Mouse (Mus musculus): ENCODE results near the gene Khdrbs1. TPM values are rescaled to one million over a fixed set of nuclear protein-coding genes. Genes with fewer than 3 reads are reported as not detected.

Gene Khdrbs1
- total and polyA plus RNA-seq, 3 experiments = 58.6 to 125 (median 67.4) TPM

DNA sequence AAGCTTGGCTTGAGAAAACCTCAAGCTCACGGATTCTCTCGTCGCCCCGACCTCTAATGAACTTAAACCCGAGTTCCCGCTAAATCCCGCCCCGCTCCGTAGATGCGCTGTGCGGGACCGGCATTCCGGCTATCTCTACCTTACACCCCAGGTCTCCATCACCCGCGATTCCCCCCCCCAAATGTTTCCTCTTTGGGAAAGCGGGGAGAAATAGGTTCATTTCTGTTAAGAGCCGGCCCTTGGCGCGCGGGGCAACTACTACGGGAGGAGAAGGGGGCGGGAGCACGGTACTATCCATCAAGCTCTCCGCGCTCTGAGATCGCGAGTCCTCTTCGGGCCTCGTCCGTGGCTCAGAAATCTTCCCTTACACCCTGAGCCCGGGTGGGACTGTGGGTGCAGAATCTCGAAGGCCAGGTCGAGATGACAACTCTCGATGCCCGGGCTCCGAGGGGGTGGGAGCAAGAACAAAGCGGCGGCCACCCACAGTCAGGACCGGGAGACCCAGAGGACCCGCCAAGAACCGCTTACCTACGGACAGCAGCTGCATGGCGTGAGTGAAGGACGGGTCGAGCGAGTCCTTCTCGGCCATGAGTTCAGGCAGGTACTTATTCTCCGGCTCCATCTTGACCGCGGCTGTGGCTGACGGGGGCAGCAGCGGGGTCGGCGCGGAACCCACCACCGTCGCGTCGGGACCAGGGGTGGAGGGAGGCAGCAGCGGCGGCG is 691 bp downstream of the Khdrbs1 start:
- TF ChIP-seq UBTF (IDR thresholded peaks at IDR 0.05; ENCODE audit: low read depth, low read length) (peak; percentile 5; the same call in 1 of the 2 replicates), SMC3 (IDR thresholded peaks at IDR 0.05; ENCODE audit: low read depth, low read length) (no peak)
- peak overlapping the region; percentile 82 for H3K9ac ChIP-seq (ENCODE audit: insufficient read depth, low read depth)
- no peaks in the 10 kb centered on the region for H3K9me3 ChIP-seq (replicated peaks; ENCODE audit: low read length)
- H3K4me1 ChIP-seq (ENCODE audit: control insufficient read depth in 1 of 2, insufficient read depth in 2 of 2) = peaks cover 3 to 41% of the 10 kb centered on the region in 2 experiments; a peak in 3 of 4 replicates
- peak; percentile 35 for DNase-seq (ENCODE audit: extremely low read depth)
- peaks cover 53% of the 10 kb centered on the region for H3K79me2 ChIP-seq (replicated peaks; ENCODE audit: control insufficient read depth, extremely low read depth, insufficient read depth, poor library complexity, severe bottlenecking)
- H3K27ac ChIP-seq (ENCODE audit: insufficient read depth, low read depth) = peak overlapping the region; percentile 85
- in situ Hi-C loops (cut with MboI; ENCODE audit: low pct_ligation_motif_present, low pct_unique_long_range_greater_than_20kb, low sequenced_read_pairs) = no loop called here
- H3K4me3 ChIP-seq (replicated peaks in 1 of 3; ENCODE audit: low read depth in 2 of 3, low read length in 2 of 3, poor library complexity in 1 of 3) = peak overlapping the region; percentile 87 to 99 (median 98)
- dilution Hi-C loops (cut with MboI; ENCODE audit: extremely low pct_ligation_motif_present, extremely low pct_unique_long_range_greater_than_20kb, low sequenced_read_pairs) = no loop called here
- H3K36me3 ChIP-seq (replicated peaks in 1 of 2; ENCODE audit: control insufficient read depth in 1 of 2, insufficient read depth in 1 of 2, low read length in 1 of 2) = peaks cover 0 to 21% of the 10 kb centered on the region in 2 experiments
- H3K27me3 ChIP-seq (replicated peaks) = no peaks in the 10 kb centered on the region
- H3K4me2 ChIP-seq (ENCODE audit: insufficient read depth, low read depth, poor library complexity, severe bottlenecking) = peak overlapping the region; percentile 92

DNA sequence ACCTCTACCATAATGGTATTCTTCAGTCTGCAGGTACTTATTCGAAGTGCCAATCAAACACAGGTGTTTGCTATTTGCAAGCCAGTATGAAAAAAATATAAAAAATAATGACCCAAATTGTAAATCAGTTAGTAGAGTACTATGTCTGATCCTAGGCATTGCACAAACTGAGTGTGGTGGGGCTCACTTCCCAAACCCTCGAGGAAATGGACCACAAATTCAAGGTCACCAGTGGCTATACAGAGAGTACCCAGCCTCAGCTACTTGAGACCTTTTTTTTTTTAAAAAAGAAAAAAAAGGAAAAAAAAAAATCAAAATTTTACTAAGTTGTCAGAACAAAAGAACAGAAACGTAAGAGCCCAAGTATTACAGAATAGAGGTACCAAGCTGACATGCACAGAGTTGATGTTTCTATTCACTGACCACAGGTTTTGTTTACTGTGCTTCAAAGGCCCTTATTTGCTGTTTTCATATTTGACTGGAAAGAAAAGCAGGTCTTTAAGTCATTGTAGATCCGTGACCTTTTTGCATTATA is 2.9 kb downstream of the Khdrbs1 start:
- Histone ChIP-seq H3K4me3 (replicated peaks in 1 of 3; ENCODE audit: low read depth in 2 of 3, low read length in 2 of 3, poor library complexity in 1 of 3) (peak overlapping the region in 1 of 3 experiments; percentile 2), H3K9me3 (replicated peaks; ENCODE audit: low read length) (no peaks in the 10 kb centered on the region), H3K27ac (ENCODE audit: insufficient read depth, low read depth) (no peak overlapping the region), H3K9ac (ENCODE audit: insufficient read depth, low read depth) (0 out of 2 replicates have a peak overlapping the region, but pooled peaks have one; percentile 25), H3K79me2 (replicated peaks; ENCODE audit: control insufficient read depth, extremely low read depth, insufficient read depth, poor library complexity, severe bottlenecking) (peaks cover 74% of the 10 kb centered on the region), H3K4me1 (ENCODE audit: control insufficient read depth in 1 of 2, insufficient read depth in 2 of 2) (peaks cover 3 to 50% of the 10 kb centered on the region in 2 experiments; a peak in 2 of 4 replicates), H3K27me3 (replicated peaks) (no peaks in the 10 kb centered on the region), H3K4me2 (ENCODE audit: insufficient read depth, low read depth, poor library complexity, severe bottlenecking) (peak overlapping the region; percentile 60; the same call in 1 of the 2 replicates), H3K36me3 (replicated peaks in 1 of 2; ENCODE audit: control insufficient read depth in 1 of 2, insufficient read depth in 1 of 2, low read length in 1 of 2) (peaks cover 0 to 38% of the 10 kb centered on the region in 2 experiments)
- dilution Hi-C loops (cut with MboI; ENCODE audit: extremely low pct_ligation_motif_present, extremely low pct_unique_long_range_greater_than_20kb, low sequenced_read_pairs) = no loop called here
- no peak for DNase-seq (ENCODE audit: extremely low read depth)
- no peak for TF ChIP-seq POLR2AphosphoS2 (IDR thresholded peaks at IDR 0.05; ENCODE audit: low read depth, low read length)
- peak; percentile 48; the same call in 1 of the 2 replicates for TF ChIP-seq SIN3A (IDR thresholded peaks at IDR 0.05; ENCODE audit: low read length)
- peak; percentile 76 for TF ChIP-seq ZNF384 (IDR thresholded peaks at IDR 0.05; ENCODE audit: low read depth, low read length)
- no peak for TF ChIP-seq TBP (conservative IDR thresholded peaks at IDR 0.05; ENCODE audit: low read depth, low read length)
- in situ Hi-C loops (cut with MboI; ENCODE audit: low pct_ligation_motif_present, low pct_unique_long_range_greater_than_20kb, low sequenced_read_pairs) = no loop called here

DNA sequence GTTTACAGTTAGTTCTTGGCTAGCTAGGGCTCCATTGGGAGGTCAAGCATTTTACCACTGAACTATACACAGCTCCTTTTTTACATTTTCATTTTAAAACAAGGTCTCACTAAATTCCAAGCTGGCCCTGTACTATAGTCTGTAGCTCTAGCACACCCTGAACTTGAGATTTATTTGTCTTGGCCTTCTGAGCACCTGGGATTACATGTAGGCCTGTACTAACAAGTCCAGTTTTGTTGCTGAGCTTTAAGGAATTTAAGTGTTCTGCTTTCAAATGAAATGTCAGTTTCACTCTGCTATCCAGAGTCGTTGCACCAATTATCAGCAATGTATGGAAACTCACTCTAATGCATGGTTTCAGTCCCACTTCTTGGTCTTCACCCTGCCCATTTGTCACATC is 5.9 kb downstream of the Khdrbs1 start:
- Histone ChIP-seq H3K27ac (ENCODE audit: insufficient read depth, low read depth) (no peak overlapping the region), H3K4me3 (replicated peaks in 1 of 3; ENCODE audit: low read depth in 2 of 3, low read length in 2 of 3, poor library complexity in 1 of 3) (no peak overlapping the region), H3K79me2 (replicated peaks; ENCODE audit: control insufficient read depth, extremely low read depth, insufficient read depth, poor library complexity, severe bottlenecking) (peaks cover 94% of the 10 kb centered on the region), H3K27me3 (replicated peaks) (no peaks in the 10 kb centered on the region), H3K4me2 (ENCODE audit: insufficient read depth, low read depth, poor library complexity, severe bottlenecking) (no peak overlapping the region), H3K36me3 (replicated peaks in 1 of 2; ENCODE audit: control insufficient read depth in 1 of 2, insufficient read depth in 1 of 2, low read length in 1 of 2) (peaks cover 0 to 49% of the 10 kb centered on the region in 2 experiments), H3K9me3 (replicated peaks; ENCODE audit: low read length) (no peaks in the 10 kb centered on the region), H3K9ac (ENCODE audit: insufficient read depth, low read depth) (no peak overlapping the region), H3K4me1 (ENCODE audit: control insufficient read depth in 1 of 2, insufficient read depth in 2 of 2) (peaks cover 5 to 67% of the 10 kb centered on the region in 2 experiments; a peak in 3 of 4 replicates)
- in situ Hi-C loops (cut with MboI; ENCODE audit: low pct_ligation_motif_present, low pct_unique_long_range_greater_than_20kb, low sequenced_read_pairs) (no loop called here), dilution Hi-C loops (cut with MboI; ENCODE audit: extremely low pct_ligation_motif_present, extremely low pct_unique_long_range_greater_than_20kb, low sequenced_read_pairs) (no loop called here)
- TF ChIP-seq UBTF (IDR thresholded peaks at IDR 0.05; ENCODE audit: low read depth, low read length) = no peak
- TF ChIP-seq CHD1 (IDR thresholded peaks at IDR 0.05; ENCODE audit: low read depth, low read length) = no peak
- no peak for TF ChIP-seq GABPA (IDR thresholded peaks at IDR 0.05; ENCODE audit: insufficient replicate concordance, low read depth, low read length)
- TF ChIP-seq ETS1 (conservative IDR thresholded peaks at IDR 0.05; ENCODE audit: low read depth, low read length) = no peak
- no peak for TF ChIP-seq MXI1 (IDR thresholded peaks at IDR 0.05; ENCODE audit: low read depth, low read length)
- no peak for TF ChIP-seq SMC3 (IDR thresholded peaks at IDR 0.05; ENCODE audit: low read depth, low read length)
- TF ChIP-seq PAX5 (IDR thresholded peaks at IDR 0.05; ENCODE audit: low read length) = no peak
- no peak for TF ChIP-seq USF2 (conservative IDR thresholded peaks at IDR 0.05; ENCODE audit: low read depth, low read length)
- TF ChIP-seq TBP (conservative IDR thresholded peaks at IDR 0.05; ENCODE audit: low read depth, low read length) = no peak
- TF ChIP-seq RCOR1 (conservative IDR thresholded peaks at IDR 0.05; ENCODE audit: low read depth, low read length) = no peak
- TF ChIP-seq MEF2A (IDR thresholded peaks at IDR 0.05; ENCODE audit: borderline replicate concordance, low read depth, low read length) = no peak
- TF ChIP-seq TCF12 (IDR thresholded peaks at IDR 0.05; ENCODE audit: low read depth, low read length) = no peak
- no peak for TF ChIP-seq HCFC1 (IDR thresholded peaks at IDR 0.05; ENCODE audit: low read depth, low read length)
- no peak for TF ChIP-seq CHD2 (IDR thresholded peaks at IDR 0.05; ENCODE audit: low read length)
- TF ChIP-seq NRF1 (IDR thresholded peaks at IDR 0.05; ENCODE audit: low read depth, low read length) = no peak
- TF ChIP-seq MAFK (IDR thresholded peaks at IDR 0.05; ENCODE audit: insufficient replicate concordance, low read length) = no peak
- TF ChIP-seq USF1 (IDR thresholded peaks at IDR 0.05; ENCODE audit: low read depth, low read length) = no peak
- TF ChIP-seq POLR2AphosphoS2 (IDR thresholded peaks at IDR 0.05; ENCODE audit: low read depth, low read length) = no peak
- no peak for DNase-seq (ENCODE audit: extremely low read depth)

All from CH12.LX (cell line).